Mouse (Mus musculus): ENCODE data around the gene Carmil1. TPM values are rescaled to one million over a fixed set of nuclear protein-coding genes. Genes with fewer than 3 reads are reported as not detected.
A peak's percentile ranks its signal among the peaks of the same experiment; 100 is the strongest.

Carmil1 gene
- total and polyA plus RNA-seq, 3 experiments = 1.2 to 6.9 (median 4.4) TPM

DNA sequence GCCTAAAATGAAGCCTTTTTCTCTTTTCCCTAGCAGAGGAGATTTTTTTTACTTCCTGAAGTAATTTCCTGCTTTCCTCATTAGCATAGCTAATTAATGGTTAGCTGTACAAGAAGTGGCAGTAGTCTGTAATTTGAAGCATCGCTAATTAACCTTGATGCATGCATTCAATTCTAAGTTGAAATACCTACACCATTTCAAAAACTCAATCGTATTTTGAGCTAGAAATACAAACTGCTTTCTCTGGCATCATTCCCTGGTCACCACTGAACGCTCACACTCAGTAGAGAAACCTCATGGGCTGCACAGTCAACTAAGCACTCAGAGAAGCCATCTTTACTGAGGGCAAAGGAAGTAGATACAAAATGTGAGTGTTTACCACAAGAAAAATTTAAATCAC lies 285.8 kb downstream of the Carmil1 start:
- Histone ChIP-seq H3K4me3 (no peak overlapping the region), H3K4me1 (ENCODE audit: control insufficient read depth, insufficient read depth, low read length) (no peaks in the 10 kb centered on the region), H3K27me3 (ENCODE audit: control insufficient read depth, insufficient read depth, low read length) (peaks cover 2% of the 10 kb centered on the region; the same call in 1 of the 2 replicates), H3K27ac (no peak overlapping the region), H3K36me3 (ENCODE audit: control insufficient read depth, insufficient read depth, low read length) (no peaks in the 10 kb centered on the region), H3K79me2 (replicated peaks; ENCODE audit: control insufficient read depth, insufficient read depth, low read length) (no peaks in the 10 kb centered on the region), H3K9ac (ENCODE audit: low read depth, low read length) (no peak overlapping the region)
- no peak for TF ChIP-seq CTCF (IDR thresholded peaks at IDR 0.05)
- TF ChIP-seq EP300 (IDR thresholded peaks at IDR 0.05; ENCODE audit: insufficient read depth, low read depth, low read length) = no peak
- no peak for TF ChIP-seq POLR2A (IDR thresholded peaks at IDR 0.05; ENCODE audit: insufficient read depth, low read depth, low read length)
- no peak for DNase-seq
- WGBS = 63% methylated on average over 3 of the region's 3 CpGs
- intact Hi-C loops (cut with DNase I) = no loop called here

DNA sequence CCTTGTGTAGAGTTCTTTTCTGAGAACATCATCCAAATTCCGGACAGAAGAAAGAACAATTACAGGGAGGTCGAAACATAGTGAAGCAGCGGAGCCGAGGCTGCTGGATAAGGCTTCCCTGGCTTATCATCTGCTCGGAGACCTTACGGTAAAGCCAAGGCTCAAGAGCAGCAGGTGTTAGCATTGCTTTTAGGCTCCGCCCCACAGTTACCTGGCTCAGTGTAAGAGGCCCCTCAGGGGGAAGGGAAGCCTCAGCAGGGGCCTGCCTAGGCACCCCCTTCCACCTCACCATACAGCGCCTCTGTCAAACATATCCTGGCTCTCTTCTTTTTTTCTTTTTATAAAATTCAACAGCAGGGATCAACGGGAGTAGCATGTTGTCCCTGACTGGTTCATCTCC lies 286.6 kb downstream of the Carmil1 start:
- DNase-seq = no peak
- 15% methylated on average over 9 of the region's 9 CpGs for WGBS
- no peak overlapping the region for H3K9ac ChIP-seq (ENCODE audit: low read depth, low read length)
- H3K27me3 ChIP-seq (ENCODE audit: control insufficient read depth, insufficient read depth, low read length) = peaks cover 2% of the 10 kb centered on the region; the same call in 1 of the 2 replicates
- no peaks in the 10 kb centered on the region for H3K36me3 ChIP-seq (ENCODE audit: control insufficient read depth, insufficient read depth, low read length)
- intact Hi-C loops (cut with DNase I) = no loop called here
- no peaks in the 10 kb centered on the region for H3K4me1 ChIP-seq (ENCODE audit: control insufficient read depth, insufficient read depth, low read length)
- H3K79me2 ChIP-seq (replicated peaks; ENCODE audit: control insufficient read depth, insufficient read depth, low read length) = no peaks in the 10 kb centered on the region
- no peak overlapping the region for H3K4me3 ChIP-seq
- TF ChIP-seq CTCF (IDR thresholded peaks at IDR 0.05) (no peak), EP300 (IDR thresholded peaks at IDR 0.05; ENCODE audit: insufficient read depth, low read depth, low read length) (no peak), POLR2A (IDR thresholded peaks at IDR 0.05; ENCODE audit: insufficient read depth, low read depth, low read length) (no peak)
- no peak overlapping the region for H3K27ac ChIP-seq

DNA sequence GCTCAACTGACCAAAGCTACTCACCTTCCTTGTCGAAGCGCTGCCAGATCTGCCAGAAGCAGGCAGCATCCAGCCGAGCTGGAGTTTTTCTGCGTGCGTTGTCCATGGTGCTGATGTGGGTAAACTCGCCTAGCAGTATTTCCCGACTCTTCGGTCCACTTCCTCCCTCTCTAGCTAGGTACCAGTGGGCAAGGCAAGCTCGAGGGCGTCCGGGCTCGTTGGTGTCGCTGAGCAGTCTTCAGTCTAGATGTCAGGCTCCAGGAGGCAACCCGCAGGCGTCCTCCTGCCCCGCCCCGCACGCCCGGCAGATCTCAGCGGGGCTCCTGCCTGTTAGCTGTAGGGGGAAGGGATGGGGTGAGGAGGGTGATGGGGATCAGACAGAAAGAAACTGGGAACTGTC lies 289.7 kb downstream of the Carmil1 start, which contains the start of gene Scgn:
Gene Scgn, minus strand, starts transcription at position 287 of the 400 bp plus-strand sequence.
- Histone ChIP-seq H3K27me3 (ENCODE audit: control insufficient read depth, insufficient read depth, low read length) (peaks cover 2% of the 10 kb centered on the region; the same call in 1 of the 2 replicates), H3K27ac (no peak within 1 kb of the TSS), H3K4me3 (no peak within 1 kb of the TSS), H3K4me1 (ENCODE audit: control insufficient read depth, insufficient read depth, low read length) (no peaks in the 10 kb centered on the region), H3K36me3 (ENCODE audit: control insufficient read depth, insufficient read depth, low read length) (no peaks in the 10 kb centered on the region), H3K79me2 (replicated peaks; ENCODE audit: control insufficient read depth, insufficient read depth, low read length) (no peaks in the 10 kb centered on the region), H3K9ac (ENCODE audit: low read depth, low read length) (no peak within 1 kb of the TSS)
- TF ChIP-seq POLR2A (IDR thresholded peaks at IDR 0.05; ENCODE audit: insufficient read depth, low read depth, low read length) = no peak
- TF ChIP-seq EP300 (IDR thresholded peaks at IDR 0.05; ENCODE audit: insufficient read depth, low read depth, low read length) = no peak
- TF ChIP-seq CTCF (IDR thresholded peaks at IDR 0.05) = no peak
- DNase-seq = peak; percentile 23 to 48
- intact Hi-C loops (cut with DNase I) = no loop called here
- 3% methylated on average over 20 of the region's 20 CpGs for WGBS

GRCm38 (mm10) chr13:23990451-23990850 lies 290.1 kb downstream of the Carmil1 start:
- no peak for TF ChIP-seq EP300 (IDR thresholded peaks at IDR 0.05; ENCODE audit: insufficient read depth, low read depth, low read length)
- TF ChIP-seq POLR2A (IDR thresholded peaks at IDR 0.05; ENCODE audit: insufficient read depth, low read depth, low read length) = no peak
- TF ChIP-seq CTCF (IDR thresholded peaks at IDR 0.05) = no peak
- peaks cover 2% of the 10 kb centered on the region; the same call in 1 of the 2 replicates for H3K27me3 ChIP-seq (ENCODE audit: control insufficient read depth, insufficient read depth, low read length)
- no peak overlapping the region for H3K27ac ChIP-seq
- H3K4me3 ChIP-seq = no peak overlapping the region
- DNase-seq = no peak
- no peaks in the 10 kb centered on the region for H3K36me3 ChIP-seq (ENCODE audit: control insufficient read depth, insufficient read depth, low read length)
- intact Hi-C loops (cut with DNase I) = no loop called here
- 42% methylated on average over 5 of the region's 5 CpGs for WGBS
- no peak overlapping the region for H3K9ac ChIP-seq (ENCODE audit: low read depth, low read length)
- H3K4me1 ChIP-seq (ENCODE audit: control insufficient read depth, insufficient read depth, low read length) = no peaks in the 10 kb centered on the region
- no peaks in the 10 kb centered on the region for H3K79me2 ChIP-seq (replicated peaks; ENCODE audit: control insufficient read depth, insufficient read depth, low read length)

DNA sequence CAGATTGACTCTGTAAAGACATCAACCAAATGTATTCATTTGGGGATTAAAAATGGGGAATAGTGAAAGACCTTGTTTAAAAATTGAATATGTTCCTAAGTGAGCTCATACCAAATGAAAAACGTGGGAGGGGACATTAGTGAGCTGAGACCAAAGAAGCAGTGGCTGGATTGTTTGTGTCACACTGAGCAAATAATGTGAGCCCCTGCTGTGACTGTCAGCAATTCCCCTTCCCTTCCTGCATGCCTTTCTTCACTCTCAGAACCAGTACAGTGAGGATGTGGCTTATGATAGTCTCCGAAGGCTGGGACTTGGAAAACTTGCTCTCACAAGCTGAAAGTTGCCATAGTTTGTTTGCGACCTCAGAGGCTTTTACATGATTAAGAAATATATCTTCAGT lies 295.5 kb downstream of the Carmil1 start:
- TF ChIP-seq EP300 (IDR thresholded peaks at IDR 0.05; ENCODE audit: insufficient read depth, low read depth, low read length) = no peak
- no peak for TF ChIP-seq CTCF (IDR thresholded peaks at IDR 0.05)
- no peak for TF ChIP-seq POLR2A (IDR thresholded peaks at IDR 0.05; ENCODE audit: insufficient read depth, low read depth, low read length)
- H3K27ac ChIP-seq = no peak overlapping the region
- WGBS = 38% methylated on average over 3 of the region's 3 CpGs
- intact Hi-C loops (cut with DNase I) = no loop called here
- no peak overlapping the region for H3K4me3 ChIP-seq
- no peaks in the 10 kb centered on the region for H3K79me2 ChIP-seq (replicated peaks; ENCODE audit: control insufficient read depth, insufficient read depth, low read length)
- H3K9ac ChIP-seq (ENCODE audit: low read depth, low read length) = no peak overlapping the region
- DNase-seq = no peak
- H3K27me3 ChIP-seq (ENCODE audit: control insufficient read depth, insufficient read depth, low read length) = peaks cover under 1% of the 10 kb centered on the region; the same call in 1 of the 2 replicates
- no peaks in the 10 kb centered on the region for H3K4me1 ChIP-seq (ENCODE audit: control insufficient read depth, insufficient read depth, low read length)
- H3K36me3 ChIP-seq (ENCODE audit: control insufficient read depth, insufficient read depth, low read length) = no peaks in the 10 kb centered on the region

DNA sequence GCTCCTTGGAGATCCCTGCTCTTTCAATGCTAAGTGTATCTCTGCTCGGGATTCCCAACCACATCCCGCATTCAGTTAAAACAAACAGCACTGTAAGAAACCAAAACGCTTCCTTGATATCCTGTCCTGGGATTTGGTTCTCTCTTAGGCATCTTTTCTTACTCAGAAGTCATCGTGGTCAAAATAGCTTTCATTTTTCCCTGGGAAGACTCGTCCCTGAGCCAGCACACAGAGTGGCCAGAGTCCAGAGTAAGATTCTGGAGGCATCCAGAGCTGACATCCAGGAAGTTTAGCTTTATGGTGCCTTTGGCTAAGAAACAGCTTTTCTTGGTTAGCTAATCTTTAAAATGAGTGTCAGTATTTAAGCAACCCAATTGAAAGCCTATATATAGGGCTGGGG lies 308.3 kb downstream of the Carmil1 start:
- no peaks in the 10 kb centered on the region for H3K36me3 ChIP-seq (ENCODE audit: control insufficient read depth, insufficient read depth, low read length)
- intact Hi-C loops (cut with DNase I) = no loop called here
- no peak overlapping the region for H3K27ac ChIP-seq
- H3K27me3 ChIP-seq (ENCODE audit: control insufficient read depth, insufficient read depth, low read length) = no peaks in the 10 kb centered on the region
- no peaks in the 10 kb centered on the region for H3K79me2 ChIP-seq (replicated peaks; ENCODE audit: control insufficient read depth, insufficient read depth, low read length)
- DNase-seq = no peak
- H3K9ac ChIP-seq (ENCODE audit: low read depth, low read length) = no peak overlapping the region
- 43% methylated on average over 5 of the region's 5 CpGs for WGBS
- TF ChIP-seq EP300 (IDR thresholded peaks at IDR 0.05; ENCODE audit: insufficient read depth, low read depth, low read length) (no peak), CTCF (IDR thresholded peaks at IDR 0.05) (no peak), POLR2A (IDR thresholded peaks at IDR 0.05; ENCODE audit: insufficient read depth, low read depth, low read length) (no peak)
- no peak overlapping the region for H3K4me3 ChIP-seq
- H3K4me1 ChIP-seq (ENCODE audit: control insufficient read depth, insufficient read depth, low read length) = no peaks in the 10 kb centered on the region
